Mouse (Mus musculus): ENCODE data around the gene Acbd4.

DNA sequence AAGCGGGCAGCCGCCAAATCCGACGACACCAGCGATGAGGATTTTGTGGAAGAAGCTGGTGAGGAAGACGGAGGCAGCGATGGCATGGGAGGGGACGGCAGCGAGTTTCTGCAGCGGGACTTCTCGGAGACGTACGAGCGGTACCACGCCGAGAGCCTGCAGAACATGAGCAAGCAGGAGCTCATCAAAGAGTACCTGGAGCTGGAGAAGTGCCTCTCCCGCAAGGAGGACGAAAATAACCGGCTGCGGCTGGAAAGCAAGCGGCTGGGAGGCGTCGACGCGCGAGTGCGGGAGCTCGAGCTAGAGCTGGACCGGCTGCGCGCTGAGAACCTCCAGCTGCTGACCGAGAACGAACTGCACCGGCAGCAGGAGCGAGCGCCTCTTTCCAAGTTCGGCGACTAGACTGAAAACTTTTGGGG, 16.1 kb downstream of the Acbd4 start:
- TF ChIP-seq CTCF (IDR thresholded peaks at IDR 0.05; ENCODE audit: low read depth) (no peak), EP300 (IDR thresholded peaks at IDR 0.05; ENCODE audit: low read depth) (no peak)
